Mouse (Mus musculus): Measurements from ENCODE around the gene Itpr3. TPM values are rescaled to one million over a fixed set of nuclear protein-coding genes. Genes with fewer than 3 reads are reported as not detected.

Itpr3 gene
- polyA plus RNA-seq, 1 experiment from 2014 or later = 1.4 TPM

DNA sequence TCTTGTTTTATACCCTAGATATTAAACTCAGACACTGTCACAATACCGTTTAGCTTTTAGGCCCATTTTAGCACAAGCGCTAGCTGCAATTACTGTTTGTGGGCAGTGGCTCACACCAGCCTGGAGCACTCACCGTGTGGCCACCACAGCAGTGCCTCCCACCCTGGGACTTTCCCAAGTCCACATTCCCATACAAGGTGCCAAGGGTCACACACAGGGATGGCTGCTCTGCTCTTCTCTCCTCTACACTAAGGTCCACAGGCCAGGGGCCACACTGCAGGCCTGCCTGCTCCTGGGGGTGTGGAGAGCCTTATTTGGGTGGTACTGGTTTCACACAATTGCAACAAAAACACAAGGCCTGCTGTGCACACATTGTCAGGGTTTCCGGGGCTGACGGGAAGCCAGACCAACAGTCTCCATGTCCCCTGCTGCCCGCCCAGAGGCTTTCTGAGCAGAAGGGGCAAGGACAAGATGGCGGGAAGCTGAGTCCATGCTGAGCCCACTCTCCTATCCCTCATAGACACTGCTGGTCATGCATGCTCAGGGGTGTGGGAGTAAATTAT is 66.8 kb downstream of the Itpr3 start:
- H3K4me2 ChIP-seq (replicated peaks) = no peak overlapping the region
- peaks cover 33% of the 10 kb centered on the region for H3K4me1 ChIP-seq
- H3K9ac ChIP-seq (replicated peaks) = no peak overlapping the region
- no peaks in the 10 kb centered on the region for H3K9me3 ChIP-seq
- H3K4me3 ChIP-seq = no peak overlapping the region
- H3K36me3 ChIP-seq = peaks cover 42% of the 10 kb centered on the region
- no peak overlapping the region for H3K27ac ChIP-seq (replicated peaks)
- peaks cover 24% of the 10 kb centered on the region for H3K27me3 ChIP-seq
- 83% methylated on average over 7 of the region's 7 CpGs for WGBS
- ATAC-seq (ENCODE audit: low FRiP score, low read depth) = no peak

- H3K27me3 ChIP-seq = peaks cover 15% of the 10 kb centered on the region
- 30% methylated on average over 12 of the region's 12 CpGs for WGBS
- no peak overlapping the region for H3K27ac ChIP-seq (replicated peaks)
- H3K36me3 ChIP-seq = peaks cover 46% of the 10 kb centered on the region
- H3K9me3 ChIP-seq = no peaks in the 10 kb centered on the region
- H3K9ac ChIP-seq (replicated peaks) = no peak overlapping the region
- no peak overlapping the region for H3K4me3 ChIP-seq
- no peak for ATAC-seq (ENCODE audit: low FRiP score, low read depth)
- H3K4me2 ChIP-seq (replicated peaks) = no peak overlapping the region
- peaks cover 37% of the 10 kb centered on the region for H3K4me1 ChIP-seq
These were observed 68.1 kb downstream of the Itpr3 start for GRCm38 (mm10) chr17:27125185-27125584.

GRCm38 (mm10) chr17:27125669-27126202 is 68.6 kb downstream of the Itpr3 start:
- Histone ChIP-seq H3K4me1 (peaks cover 37% of the 10 kb centered on the region), H3K27me3 (peaks cover 15% of the 10 kb centered on the region), H3K9ac (replicated peaks) (no peak overlapping the region), H3K9me3 (no peaks in the 10 kb centered on the region), H3K4me3 (no peak overlapping the region), H3K4me2 (replicated peaks) (no peak overlapping the region), H3K27ac (replicated peaks) (no peak overlapping the region), H3K36me3 (peaks cover 46% of the 10 kb centered on the region)
- WGBS = 82% methylated on average over 11 of the region's 11 CpGs
- no peak for ATAC-seq (ENCODE audit: low FRiP score, low read depth)

DNA sequence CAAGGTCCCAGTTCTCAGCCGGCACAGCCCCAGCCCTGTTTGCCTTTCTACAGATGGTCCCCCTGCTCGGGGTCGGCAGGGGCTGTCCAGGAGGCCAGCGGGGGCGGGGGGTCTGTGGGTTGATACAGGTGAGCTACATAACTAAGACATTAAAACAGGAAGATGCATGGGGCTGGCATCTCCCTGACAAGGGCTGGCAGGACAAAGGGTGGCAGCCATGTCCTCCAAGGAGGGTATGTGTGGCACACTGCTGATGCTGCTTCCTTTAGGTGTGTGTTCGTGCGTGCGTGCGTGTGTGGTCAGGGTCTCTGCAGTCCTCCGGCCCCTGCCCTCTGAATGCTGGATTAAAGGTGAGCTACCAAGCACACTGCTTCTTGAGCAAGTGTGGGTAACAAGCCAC is 69.9 kb downstream of the Itpr3 start:
- no peak overlapping the region; the same call in 1 of the 2 replicates for H3K9ac ChIP-seq (replicated peaks)

DNA sequence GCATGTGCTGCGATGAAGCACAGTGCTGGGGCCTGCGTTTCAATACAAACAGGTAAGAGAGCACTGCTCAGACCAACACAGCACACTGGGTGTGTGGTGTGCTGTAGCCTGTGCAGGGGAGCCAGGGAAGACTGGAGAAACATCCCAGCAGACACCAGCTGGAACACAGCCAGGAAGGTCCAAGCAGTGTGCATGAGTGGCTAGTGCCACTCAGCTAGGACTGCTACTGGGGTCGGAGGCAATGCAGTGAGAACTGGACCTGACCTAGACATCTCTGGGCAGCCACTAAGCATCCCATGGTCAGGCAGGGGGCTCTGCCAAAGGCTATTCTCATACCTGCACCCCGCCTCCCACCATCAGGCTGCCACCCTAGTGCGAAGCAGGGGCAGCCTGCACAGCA is 71.1 kb downstream of the Itpr3 start:
- no peaks in the 10 kb centered on the region for H3K9me3 ChIP-seq
- H3K27ac ChIP-seq (replicated peaks) = no peak overlapping the region
- no peak overlapping the region for H3K9ac ChIP-seq (replicated peaks)
- ATAC-seq (ENCODE audit: low FRiP score, low read depth) = no peak
- peaks cover 29% of the 10 kb centered on the region for H3K36me3 ChIP-seq
- no peak overlapping the region for H3K4me3 ChIP-seq
- H3K27me3 ChIP-seq = peaks cover 7% of the 10 kb centered on the region; the same call in 1 of the 2 replicates
- H3K4me1 ChIP-seq = peaks cover 49% of the 10 kb centered on the region
- 94% methylated on average over 5 of the region's 5 CpGs for WGBS
- no peak overlapping the region for H3K4me2 ChIP-seq (replicated peaks)

More for the DNA sequence above, 69.9 kb downstream of the Itpr3 start:
- H3K36me3 ChIP-seq = peaks cover 41% of the 10 kb centered on the region
- 86% methylated on average over 10 of the region's 10 CpGs for WGBS
- no peaks in the 10 kb centered on the region for H3K9me3 ChIP-seq
- H3K27ac ChIP-seq (replicated peaks) = peak overlapping the region; percentile 20; the same call in 1 of the 2 replicates
- H3K4me1 ChIP-seq = peaks cover 37% of the 10 kb centered on the region
- no peak overlapping the region for H3K4me2 ChIP-seq (replicated peaks)
- ATAC-seq (ENCODE audit: low FRiP score, low read depth) = no peak
- H3K4me3 ChIP-seq = no peak overlapping the region
- peaks cover 6% of the 10 kb centered on the region; the same call in 1 of the 2 replicates for H3K27me3 ChIP-seq

GRCm38 (mm10) chr17:27129291-27129690 is 72.2 kb downstream of the Itpr3 start:
- 83% methylated on average over 13 of the region's 13 CpGs for WGBS
- H3K4me2 ChIP-seq (replicated peaks) = no peak overlapping the region
- no peak overlapping the region for H3K27ac ChIP-seq (replicated peaks)
- H3K9ac ChIP-seq (replicated peaks) = no peak overlapping the region
- no peak for ATAC-seq (ENCODE audit: low FRiP score, low read depth)
- H3K36me3 ChIP-seq = peaks cover 18% of the 10 kb centered on the region; the same call in 1 of the 2 replicates
- no peak overlapping the region for H3K4me3 ChIP-seq
- peaks cover 7% of the 10 kb centered on the region; the same call in 1 of the 2 replicates for H3K27me3 ChIP-seq
- no peaks in the 10 kb centered on the region for H3K9me3 ChIP-seq
- H3K4me1 ChIP-seq = peaks cover 57% of the 10 kb centered on the region

GRCm38 (mm10) chr17:27129819-27130218 is 72.7 kb downstream of the Itpr3 start:
- peak overlapping the region; percentile 68 for H3K27ac ChIP-seq (replicated peaks)
- H3K4me1 ChIP-seq = peaks cover 57% of the 10 kb centered on the region
- no peak overlapping the region for H3K9ac ChIP-seq (replicated peaks)
- peaks cover 7% of the 10 kb centered on the region for H3K27me3 ChIP-seq
- no peak for ATAC-seq (ENCODE audit: low FRiP score, low read depth)
- H3K36me3 ChIP-seq = peaks cover 14% of the 10 kb centered on the region; the same call in 1 of the 2 replicates
- H3K9me3 ChIP-seq = no peaks in the 10 kb centered on the region
- WGBS = 83% methylated on average over 7 of the region's 7 CpGs
- no peak overlapping the region for H3K4me2 ChIP-seq (replicated peaks)
- no peak overlapping the region for H3K4me3 ChIP-seq

DNA sequence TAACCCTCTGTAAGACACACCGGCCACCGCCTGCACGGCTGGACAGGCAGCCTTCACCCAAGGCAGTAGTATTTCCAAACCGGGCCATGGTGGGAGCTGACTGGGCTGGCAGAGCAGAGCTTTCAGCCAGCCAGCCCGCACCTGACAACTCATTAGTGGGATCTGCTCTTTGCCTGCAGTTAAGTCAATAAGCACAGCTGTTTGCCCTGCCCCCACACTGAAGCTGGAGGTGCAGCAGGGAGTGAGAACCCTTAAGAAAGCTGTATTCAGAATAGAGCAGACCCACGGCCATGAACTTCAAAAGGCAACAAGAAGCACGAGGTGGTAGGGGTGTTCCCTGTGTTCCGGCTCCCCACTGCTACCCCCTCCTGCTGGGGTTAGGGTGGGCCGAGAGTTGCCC is 73.1 kb downstream of the Itpr3 start:
- Histone ChIP-seq H3K27ac (replicated peaks) (peak overlapping the region; percentile 68), H3K4me1 (peaks cover 57% of the 10 kb centered on the region), H3K36me3 (peaks cover 10% of the 10 kb centered on the region; the same call in 1 of the 2 replicates), H3K4me3 (no peak overlapping the region), H3K4me2 (replicated peaks) (no peak overlapping the region), H3K9me3 (no peaks in the 10 kb centered on the region), H3K9ac (replicated peaks) (no peak overlapping the region), H3K27me3 (peaks cover 11% of the 10 kb centered on the region)
- 58% methylated on average over 9 of the region's 9 CpGs for WGBS
- no peak for ATAC-seq (ENCODE audit: low FRiP score, low read depth)

DNA sequence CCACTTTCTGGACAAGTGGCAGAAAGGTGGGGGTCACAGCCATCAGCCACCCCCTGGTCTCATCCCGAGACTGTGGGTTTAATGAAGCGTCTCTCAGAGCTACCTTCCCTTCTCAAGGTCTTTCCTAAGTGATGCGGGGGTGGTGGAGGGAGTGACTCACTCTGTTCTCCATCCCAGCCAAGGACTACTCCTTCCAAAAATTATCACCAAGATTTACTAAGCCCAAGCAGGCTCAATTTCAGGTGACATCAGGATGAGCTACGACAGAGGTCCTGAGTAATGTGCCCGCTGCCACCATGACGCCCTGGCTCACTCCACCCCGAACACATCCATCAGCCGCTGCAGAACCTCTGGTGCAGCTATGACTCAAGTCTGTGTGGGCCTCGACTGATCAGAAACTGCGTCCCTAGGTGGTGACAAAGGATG is 74.1 kb downstream of the Itpr3 start:
- H3K4me2 ChIP-seq (replicated peaks) = no peak overlapping the region; the same call in 1 of the 2 replicates

GRCm38 (mm10) chr17:27132238-27132637 is 75.1 kb downstream of the Itpr3 start:
- H3K27ac ChIP-seq (replicated peaks) = no peak overlapping the region
- H3K27me3 ChIP-seq = peaks cover 17% of the 10 kb centered on the region
- 92% methylated on average over 10 of the region's 10 CpGs for WGBS
- H3K4me1 ChIP-seq = peaks cover 46% of the 10 kb centered on the region
- H3K9ac ChIP-seq (replicated peaks) = no peak overlapping the region
- 0 out of 2 replicates have a peak, but pooled peaks cover 5% of the 10 kb centered on the region for H3K36me3 ChIP-seq
- no peaks in the 10 kb centered on the region for H3K9me3 ChIP-seq
- H3K4me2 ChIP-seq (replicated peaks) = no peak overlapping the region
- H3K4me3 ChIP-seq = no peak overlapping the region
- no peak for ATAC-seq (ENCODE audit: low FRiP score, low read depth)

More for the DNA sequence above, 74.1 kb downstream of the Itpr3 start:
- Histone ChIP-seq H3K4me3 (no peak overlapping the region), H3K9ac (replicated peaks) (no peak overlapping the region), H3K4me1 (peaks cover 52% of the 10 kb centered on the region), H3K27ac (replicated peaks) (no peak overlapping the region), H3K27me3 (peaks cover 17% of the 10 kb centered on the region), H3K9me3 (no peaks in the 10 kb centered on the region), H3K36me3 (0 out of 2 replicates have a peak, but pooled peaks cover 5% of the 10 kb centered on the region)
- no peak for ATAC-seq (ENCODE audit: low FRiP score, low read depth)
- 88% methylated on average over 10 of the region's 10 CpGs for WGBS

DNA sequence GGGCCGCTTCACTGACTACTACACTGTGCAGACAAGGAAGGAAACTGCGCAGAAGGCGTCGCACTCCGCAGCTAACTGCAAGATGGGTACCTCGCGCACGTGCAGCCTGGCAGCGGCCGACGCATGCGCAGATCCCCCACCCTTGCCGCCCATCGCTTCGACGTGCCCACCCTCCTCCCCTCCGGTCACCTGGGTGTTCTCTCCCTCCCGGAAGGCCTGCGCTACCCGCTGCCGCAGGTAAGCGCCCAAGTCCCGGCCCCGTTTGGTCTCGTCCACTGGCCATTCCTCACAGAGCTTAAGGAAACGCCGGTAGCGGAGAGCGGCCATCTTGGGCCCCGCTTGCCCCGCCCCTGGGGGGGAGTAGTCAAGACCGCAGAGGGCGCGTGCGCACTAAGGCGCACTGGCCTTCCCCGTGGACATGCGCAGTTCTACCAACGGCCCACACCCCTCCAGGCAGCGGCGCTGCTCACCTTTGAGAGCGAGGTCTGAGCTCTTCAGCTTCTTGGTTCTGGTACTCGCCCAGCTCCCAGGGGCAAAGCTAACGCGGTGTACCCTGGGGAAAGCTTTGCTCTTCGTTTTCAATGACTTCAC is 76.5 kb downstream of the Itpr3 start, which contains the start of gene Uqcc2:
Gene Uqcc2, minus strand, starts transcription at position 366 of the 591 bp plus-strand sequence.
- Histone ChIP-seq H3K4me2 (replicated peaks) (peak within 1 kb of the TSS; percentile 54), H3K9me3 (no peaks in the 10 kb centered on the region), H3K27ac (replicated peaks) (peak within 1 kb of the TSS; percentile 76), H3K4me1 (peaks cover 49% of the 10 kb centered on the region), H3K36me3 (0 out of 2 replicates have a peak, but pooled peaks cover 5% of the 10 kb centered on the region), H3K4me3 (peak within 1 kb of the TSS; percentile 74), H3K27me3 (peaks cover 17% of the 10 kb centered on the region), H3K9ac (replicated peaks) (peak within 1 kb of the TSS; percentile 78)
- ATAC-seq (ENCODE audit: low FRiP score, low read depth) = peak; percentile 96
- WGBS = under 1% methylated on average over 46 of the region's 46 CpGs

- peak overlapping the region; percentile 54 for H3K4me2 ChIP-seq (replicated peaks)
- H3K27me3 ChIP-seq = peaks cover 17% of the 10 kb centered on the region
- peak overlapping the region; percentile 78; the same call in 1 of the 2 replicates for H3K9ac ChIP-seq (replicated peaks)
- peaks cover 55% of the 10 kb centered on the region for H3K4me1 ChIP-seq
- peak overlapping the region; percentile 76 for H3K27ac ChIP-seq (replicated peaks)
- 0 out of 2 replicates have a peak, but pooled peaks cover 5% of the 10 kb centered on the region for H3K36me3 ChIP-seq
- H3K9me3 ChIP-seq = no peaks in the 10 kb centered on the region
- 52% methylated on average over 5 of the region's 9 CpGs for WGBS
- peak overlapping the region; percentile 74 for H3K4me3 ChIP-seq
- ATAC-seq (ENCODE audit: low FRiP score, low read depth) = peak; percentile 39
These were observed 77.1 kb downstream of the Itpr3 start for GRCm38 (mm10) chr17:27134187-27134586.

Measured in midbrain, embryonic 12.5 days (tissue).